Comparison of ENCODE assay signal across 9 mouse cellular contexts in the genomic region with DNA sequence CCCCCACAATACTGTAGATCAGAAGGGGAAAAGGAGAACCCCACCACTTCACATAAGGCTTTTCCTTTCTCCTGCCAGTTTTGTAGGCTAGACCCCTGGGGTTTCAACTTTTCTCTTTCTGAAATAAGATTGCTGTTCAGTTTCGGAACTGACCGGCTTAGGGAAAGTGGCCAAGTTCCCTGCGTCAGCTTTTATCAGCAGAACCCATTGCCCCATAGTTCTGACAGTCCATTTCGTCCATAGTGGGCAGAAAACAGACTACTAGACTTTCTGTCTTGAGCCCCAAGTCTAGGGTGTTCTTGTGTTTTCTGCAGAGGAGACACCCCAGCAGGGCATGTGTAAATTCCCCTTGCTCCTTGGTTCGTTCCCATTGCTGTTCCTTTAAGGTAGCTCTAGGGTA.
DNase-seq lines count a peak whose midpoint lies in the region; ATAC-seq and TF ChIP-seq lines count a peak whose summit lies in the region.
"Had no signal": no experiment of that assay in that cellular context is flagged by ENCODE, and none has a peak within 500 bp of the region (broad histone marks: within the 10 kb centered on the region; RNA-seq: fewer than 3 reads in every experiment).

No protein-coding gene starts in this region.

- peak overlapping the region; percentile 38; the same call in 1 of the 2 replicates for H3K27ac ChIP-seq in heart, embryonic 16.5 days (ENCODE audit: low read length)
- H3K27ac ChIP-seq in cortical plate, adult 2 months (ENCODE audit: insufficient read depth, low read length) = no peak overlapping the region
- no peak overlapping the region for H3K27ac ChIP-seq in hindbrain, embryonic 13.5 days
- H3K27ac ChIP-seq in midbrain, embryonic 12.5 days (replicated peaks) = no peak overlapping the region
- H3K27ac ChIP-seq: macrophage had no signal

- WGBS in heart, embryonic 16.5 days = 53% methylated on average over 5 of the region's 5 CpGs
- 50% methylated on average over 5 of the region's 5 CpGs for WGBS in hindbrain, embryonic 13.5 days
- WGBS in midbrain, embryonic 12.5 days = 56% methylated on average over 5 of the region's 5 CpGs

- no peak for ATAC-seq in heart, embryonic 16.5 days (replicated peaks; ENCODE audit: extremely low read depth, insufficient read depth, low FRiP score)
- no peak for ATAC-seq in hindbrain, embryonic 13.5 days (ENCODE audit: low FRiP score)
- no peak for ATAC-seq in midbrain, embryonic 12.5 days (ENCODE audit: low FRiP score, low read depth)
- ATAC-seq in inflammation-experienced regulatory T-cells, adult 6 months = no peak

- peak overlapping the region; percentile 89 for H3K4me2 ChIP-seq in heart, embryonic 16.5 days (ENCODE audit: low read depth, low read length)
- H3K4me2 ChIP-seq in hindbrain, embryonic 13.5 days = peak overlapping the region; percentile 95
- H3K4me2 ChIP-seq in midbrain, embryonic 12.5 days (replicated peaks) = peak overlapping the region; percentile 96

- intact Hi-C loops in heart, postnatal 25 days (cut with DNase I) = loop anchor here (2.0 to 10.0 kb wide), 2 partner anchors 79 to 287 kb away; no protein-coding TSS in a partner anchor

- H3K9me3 ChIP-seq in heart, embryonic 16.5 days (replicated peaks; ENCODE audit: control insufficient read depth, low read length) = no peaks in the 10 kb centered on the region
- H3K9me3 ChIP-seq in hindbrain, embryonic 13.5 days = no peaks in the 10 kb centered on the region
- H3K9me3 ChIP-seq in midbrain, embryonic 12.5 days = no peaks in the 10 kb centered on the region

- no peak for TF ChIP-seq CTCF in cortical plate, adult 2 months (IDR thresholded peaks at IDR 0.05; ENCODE audit: extremely low read depth, insufficient read depth, low read length)

- H3K36me3 ChIP-seq in heart, embryonic 16.5 days (ENCODE audit: control insufficient read depth, insufficient read depth) = no peaks in the 10 kb centered on the region
- no peaks in the 10 kb centered on the region for H3K36me3 ChIP-seq in hindbrain, embryonic 13.5 days
- H3K36me3 ChIP-seq in midbrain, embryonic 12.5 days = no peaks in the 10 kb centered on the region

- no peaks in the 10 kb centered on the region for H3K27me3 ChIP-seq in heart, embryonic 16.5 days (ENCODE audit: control insufficient read depth, insufficient read depth, low read length)
- H3K27me3 ChIP-seq in hindbrain, embryonic 13.5 days = no peaks in the 10 kb centered on the region
- peaks cover 16% of the 10 kb centered on the region for H3K27me3 ChIP-seq in midbrain, embryonic 12.5 days

- peaks cover 17% of the 10 kb centered on the region for H3K4me1 ChIP-seq in heart, embryonic 16.5 days (ENCODE audit: control insufficient read depth, insufficient read depth, low read length)
- H3K4me1 ChIP-seq in cortical plate, adult 2 months (ENCODE audit: control insufficient read depth, insufficient read depth, low read length) = no peaks in the 10 kb centered on the region
- peaks cover 33% of the 10 kb centered on the region for H3K4me1 ChIP-seq in hindbrain, embryonic 13.5 days (replicated peaks)
- peaks cover 17% of the 10 kb centered on the region for H3K4me1 ChIP-seq in midbrain, embryonic 12.5 days

- no peak for DNase-seq in heart, postnatal 25 days (ENCODE audit: low spot score)
- DNase-seq in right cerebral cortex, postnatal 36 days (ENCODE audit: low spot score in 2 of 2) = no peak
- no peak for DNase-seq in gastrocnemius, postnatal 4 days (ENCODE audit: low spot score in 2 of 2)

- H3K9ac ChIP-seq in heart, embryonic 16.5 days (ENCODE audit: low read length) = no peak overlapping the region; the same call in 1 of the 2 replicates
- peak overlapping the region; percentile 85; the same call in 1 of the 2 replicates for H3K9ac ChIP-seq in hindbrain, embryonic 13.5 days
- H3K9ac ChIP-seq in midbrain, embryonic 12.5 days (replicated peaks) = no peak overlapping the region

- no peak for TF ChIP-seq POLR2A in cortical plate, adult 2 months (IDR thresholded peaks at IDR 0.05; ENCODE audit: extremely low read depth, insufficient read depth, low read length)

- peak overlapping the region; percentile 72 for H3K4me3 ChIP-seq in heart, embryonic 16.5 days (ENCODE audit: low read length)
- H3K4me3 ChIP-seq in cortical plate, adult 2 months (ENCODE audit: insufficient read depth, low read length) = peak overlapping the region; percentile 85
- H3K4me3 ChIP-seq in hindbrain, embryonic 13.5 days = peak overlapping the region; percentile 62; the same call in 1 of the 2 replicates
- H3K4me3 ChIP-seq in midbrain, embryonic 12.5 days = peak overlapping the region; percentile 79; the same call in 1 of the 2 replicates
